Mouse (Mus musculus) layer of hippocampus, adult 18-20 months (tissue): ENCODE measurements around the gene Rab44. TPM values are rescaled to one million over a fixed set of nuclear protein-coding genes. Genes with fewer than 3 reads are reported as not detected.
A peak's percentile ranks its signal among the peaks of the same experiment; 100 is the strongest.

ENCODE experiments used
- DNase-seq, 2 experiments: peaks; one replicate each; pipeline ENCODE4 v3.0.0; 2022; ENCODE audit warnings: low spot score in 2 of 2
- total RNA-seq, 2 experiments: library from RNA; stranded (reverse); gene quantifications; 2 replicates each; pipeline ENCODE4 v1.2.3; 2021

Rab44 gene
- total RNA-seq, 2 experiments from 2014 or later, result not detected

- no peak for DNase-seq
These were observed 52.1 kb downstream of the Rab44 start for GRCm38 (mm10) chr17:29165967-29166578.

DNA sequence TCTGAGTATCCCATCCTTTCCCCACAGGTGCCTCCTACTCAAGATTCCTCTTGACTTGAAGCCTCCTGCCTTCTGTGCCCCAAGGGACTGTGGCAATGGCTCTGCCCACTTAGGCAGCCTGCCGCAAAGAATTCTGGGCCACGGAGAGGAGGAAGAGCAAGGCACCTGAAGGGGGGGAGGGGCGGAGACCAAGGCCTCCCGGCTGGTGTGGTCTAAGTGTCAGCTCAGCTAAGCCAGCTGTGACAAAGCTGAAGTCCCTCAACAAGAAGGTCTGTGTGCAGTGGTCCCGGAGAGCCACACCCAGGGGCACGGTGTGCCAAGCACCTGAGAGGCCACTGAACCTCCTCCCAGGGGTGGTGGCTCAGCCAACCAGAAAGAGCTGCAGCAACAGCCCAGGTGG lies 53.4 kb downstream of the Rab44 start:
- DNase-seq, result no peak

GRCm38 (mm10) chr17:29168438-29168837 lies 54.5 kb downstream of the Rab44 start:
- no peak for DNase-seq

DNA sequence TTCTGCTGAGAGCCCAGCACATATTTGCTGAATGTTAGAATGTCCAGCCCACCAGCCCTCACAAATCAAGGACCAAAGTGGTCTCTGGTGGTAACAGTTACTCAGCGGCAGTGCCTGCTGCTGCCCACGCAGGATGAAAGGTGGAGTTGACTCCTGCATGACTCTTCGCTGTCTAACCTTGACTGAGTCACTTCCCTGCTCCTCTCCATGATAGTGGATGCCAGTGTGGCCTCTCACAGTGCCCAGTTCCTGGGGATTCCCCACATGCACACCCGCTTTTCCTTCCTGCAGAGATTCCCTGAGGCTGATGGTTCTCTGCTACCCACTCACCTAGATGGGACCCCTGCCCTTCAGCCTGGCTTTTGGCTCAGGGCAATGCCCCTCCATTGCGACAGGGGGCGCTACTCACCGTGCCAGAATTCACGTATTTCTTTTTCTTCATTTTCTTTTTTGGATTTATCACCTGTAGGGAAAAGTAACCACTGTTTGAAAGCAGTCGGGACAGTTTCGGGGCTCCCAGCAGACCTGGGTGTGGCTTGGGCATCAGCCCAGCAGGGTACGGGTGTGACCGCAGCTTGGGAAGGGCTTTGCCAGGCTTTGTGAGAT lies 55.2 kb downstream of the Rab44 start:
- DNase-seq, result no peak

DNA sequence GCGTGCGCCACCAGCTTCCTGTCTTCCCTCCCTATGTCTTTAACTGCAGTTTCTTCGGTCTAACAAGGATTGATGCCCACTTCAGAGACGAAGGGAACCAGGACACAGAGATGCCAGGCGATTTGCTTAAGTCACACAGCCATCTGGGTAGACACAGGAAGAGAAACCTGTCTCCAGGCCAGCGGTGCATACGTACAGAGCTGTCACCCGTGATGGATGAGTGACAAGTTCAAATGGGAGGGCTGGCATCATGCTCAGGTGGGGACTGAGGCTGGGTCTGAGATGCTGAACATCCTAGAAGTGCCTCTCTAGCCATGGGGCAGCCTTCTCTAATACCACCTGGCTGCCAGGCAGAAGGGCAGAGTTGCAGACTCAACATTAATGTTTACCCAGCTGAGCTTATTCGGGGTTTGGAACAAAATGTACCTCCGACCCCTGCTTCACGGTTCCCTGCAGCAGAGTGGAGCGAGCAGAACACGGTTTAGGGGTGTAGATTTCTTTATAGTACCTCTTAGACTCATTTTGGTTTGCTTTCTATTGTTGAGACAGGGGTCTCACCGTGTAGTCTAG lies 56.6 kb downstream of the Rab44 start:
- no peak for DNase-seq

- peak; percentile 62 to 88 for DNase-seq
These were observed 57.2 kb downstream of the Rab44 start for GRCm38 (mm10) chr17:29171001-29171772.

- no peak for DNase-seq
These were observed 58.1 kb downstream of the Rab44 start for GRCm38 (mm10) chr17:29172062-29172461.

GRCm38 (mm10) chr17:29173165-29173564 lies 59.2 kb downstream of the Rab44 start:
- no peak for DNase-seq

DNA sequence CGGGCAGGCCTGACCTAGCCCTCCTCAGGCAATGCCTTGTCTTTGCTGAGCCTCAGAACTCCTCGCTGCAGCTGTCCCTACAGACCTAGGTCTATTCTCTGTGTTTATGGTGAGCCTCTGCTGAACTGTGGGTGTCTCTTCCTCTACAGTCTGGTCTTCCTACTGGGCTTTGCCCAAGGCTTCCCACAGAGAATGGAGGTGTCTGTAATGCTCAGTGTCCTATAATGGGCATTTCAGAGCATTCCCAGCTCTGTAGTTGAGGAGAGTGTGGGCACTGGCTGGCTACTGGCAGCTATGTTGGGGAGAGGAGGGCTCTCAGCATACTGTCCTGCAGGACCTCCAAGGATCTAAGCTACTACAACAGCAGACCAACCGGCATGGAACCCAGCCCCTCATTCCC lies 61.7 kb downstream of the Rab44 start:
- DNase-seq, result no peak

DNA sequence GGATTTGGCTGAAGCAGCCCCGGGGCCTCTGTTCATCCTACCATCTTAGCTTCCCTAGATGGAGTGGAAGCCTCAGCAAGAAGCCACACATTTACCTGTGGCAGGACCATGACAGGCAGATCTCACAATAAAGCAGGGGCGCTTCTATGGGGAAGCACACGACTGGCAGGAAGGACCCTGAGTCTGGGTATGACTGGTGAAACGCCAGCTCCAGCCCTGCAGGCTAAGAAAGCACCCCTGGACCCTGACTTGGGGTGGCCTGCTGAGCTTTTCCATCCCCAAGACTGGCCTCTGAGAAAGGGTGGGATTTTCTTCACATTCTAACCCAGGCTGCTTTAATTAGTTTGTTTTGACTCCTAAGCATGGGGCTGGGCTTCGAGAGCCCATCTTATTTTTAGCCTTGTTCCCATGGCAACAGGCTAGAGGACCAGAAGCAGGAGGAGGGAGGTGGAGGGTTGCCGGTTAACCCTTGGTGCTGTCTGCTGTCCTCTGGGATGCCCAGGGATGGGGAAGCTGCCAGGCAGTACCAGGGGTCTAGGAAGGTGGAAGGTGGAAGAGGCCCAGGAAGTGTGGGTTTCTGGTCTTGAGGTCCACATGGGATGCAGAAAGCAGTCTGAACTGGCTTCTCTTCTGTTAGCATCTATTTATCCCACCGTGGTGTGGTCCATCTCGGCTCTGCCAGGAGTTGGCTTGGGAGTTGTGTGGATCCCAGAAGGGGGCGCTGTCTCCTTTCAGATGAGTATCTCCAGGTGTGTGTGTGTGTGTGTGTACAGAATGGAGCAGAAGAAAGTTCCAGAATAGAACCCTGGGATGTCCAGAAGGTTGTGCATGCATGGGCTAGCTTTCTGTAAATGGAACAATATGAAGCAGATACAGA lies 62.7 kb downstream of the Rab44 start:
- DNase-seq, result peak; percentile 59 to 79

- no peak for DNase-seq
These were observed 64.6 kb downstream of the Rab44 start for GRCm38 (mm10) chr17:29178503-29179059.

DNA sequence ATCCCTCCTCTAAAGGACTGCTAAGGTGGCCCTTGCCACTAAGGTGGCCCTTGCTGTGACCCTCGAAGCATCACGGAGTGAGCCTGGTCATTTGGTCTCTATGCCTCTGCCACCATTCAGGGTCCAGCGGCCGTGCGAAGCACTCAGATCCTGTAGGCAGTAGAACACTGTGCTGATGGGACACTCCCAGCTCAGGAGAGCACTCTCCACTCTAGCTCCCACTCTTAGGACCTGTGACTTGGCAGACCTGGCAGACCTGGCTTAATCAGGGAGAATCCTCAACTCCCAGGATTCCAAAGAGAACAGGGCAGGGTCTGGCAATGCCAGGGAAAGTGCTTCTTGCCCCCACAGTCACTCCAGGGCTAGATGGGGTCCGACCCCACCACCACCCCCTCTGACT lies 66.0 kb downstream of the Rab44 start:
- DNase-seq, result no peak

DNA sequence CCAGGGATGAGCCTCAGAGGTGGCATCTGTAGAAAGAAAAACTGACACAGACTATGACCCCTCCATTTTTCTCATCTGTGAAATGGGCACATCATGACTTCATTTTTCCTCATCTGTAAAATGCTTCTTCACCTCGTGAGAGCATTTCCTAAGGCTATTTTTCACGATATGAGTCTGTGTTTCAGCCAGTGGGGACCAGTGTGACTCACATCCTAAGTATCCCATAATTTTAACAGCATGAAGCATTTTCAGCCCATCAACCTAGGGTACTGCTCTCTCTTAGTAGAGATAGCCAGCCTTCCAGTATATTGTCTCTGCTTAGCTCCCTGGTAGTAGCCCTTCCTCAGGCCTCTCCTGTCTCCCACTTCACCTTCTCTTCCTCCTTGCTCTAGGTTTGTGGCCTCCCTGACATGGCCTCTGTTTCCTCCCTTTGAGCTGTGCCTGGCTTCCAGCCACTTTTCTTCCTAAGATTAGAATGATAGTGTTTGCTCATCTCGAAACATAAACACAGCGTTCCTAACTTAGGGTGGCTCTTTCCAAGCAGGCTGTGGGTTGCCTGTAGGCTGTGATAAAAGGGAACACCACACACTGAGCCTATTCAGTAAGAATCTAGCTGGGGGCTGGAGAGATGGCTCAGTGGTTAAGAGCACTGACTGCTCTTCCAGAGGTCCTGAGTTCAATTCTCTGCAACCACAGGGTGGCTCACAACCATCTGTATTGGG lies 66.6 kb downstream of the Rab44 start:
- DNase-seq, result no peak

DNA sequence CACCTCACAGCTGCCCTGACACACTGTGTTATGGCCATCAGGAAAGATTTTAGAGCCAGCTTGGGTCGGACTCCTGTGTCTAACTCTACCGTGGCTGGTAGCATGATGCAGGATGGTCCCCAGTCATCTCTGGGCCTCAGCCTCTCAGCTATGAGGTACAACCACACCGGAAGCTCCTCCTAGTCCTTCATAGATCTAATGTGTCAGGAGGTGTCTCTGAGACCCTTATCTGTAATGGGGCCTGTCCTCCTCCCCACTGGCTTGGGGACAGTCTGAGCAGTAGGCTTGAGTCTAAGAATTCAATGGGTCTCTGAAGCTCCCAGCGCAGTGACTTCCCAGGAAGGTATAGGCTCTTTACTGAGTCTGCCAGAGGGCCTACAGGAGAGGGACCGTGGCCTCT lies 67.8 kb downstream of the Rab44 start:
- no peak for DNase-seq

GRCm38 (mm10) chr17:29183162-29183561 lies 69.2 kb downstream of the Rab44 start:
- DNase-seq, result no peak

DNA sequence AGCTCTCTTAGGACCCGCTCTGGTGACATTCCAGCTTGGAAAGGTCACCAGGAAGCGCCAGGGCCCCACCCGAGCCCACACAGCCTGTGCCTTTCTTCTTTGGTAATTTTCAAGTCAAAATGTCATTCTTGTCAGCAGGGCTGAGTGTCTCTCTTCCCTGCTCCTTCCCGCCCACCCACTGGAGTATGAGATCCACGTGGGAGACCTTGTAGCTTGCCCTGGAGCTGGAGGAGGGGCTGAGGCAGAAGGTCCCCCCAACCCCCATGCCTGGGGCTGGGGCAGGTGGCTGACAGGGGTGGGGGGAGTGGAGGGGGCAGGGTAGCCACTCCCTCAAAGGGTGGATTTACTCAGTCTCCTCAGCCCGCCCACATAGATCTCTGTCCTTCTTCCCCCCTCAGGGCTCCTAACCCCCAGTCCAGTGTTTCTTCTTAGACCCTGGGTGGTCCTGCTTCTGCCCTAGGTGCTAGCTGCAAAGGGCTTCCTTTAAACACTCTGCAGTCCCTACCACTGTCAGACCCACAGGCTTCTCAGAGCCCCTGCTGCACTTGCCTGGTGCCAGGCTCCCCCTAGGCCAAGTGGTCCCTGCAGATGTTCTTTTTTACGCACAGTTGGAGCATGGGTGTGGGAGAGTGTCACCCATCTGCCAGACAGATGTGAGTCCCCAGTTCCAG lies 71.6 kb downstream of the Rab44 start:
- DNase-seq, result no peak

- no peak for DNase-seq
These were observed 73.3 kb downstream of the Rab44 start for GRCm38 (mm10) chr17:29186989-29187859.

DNA sequence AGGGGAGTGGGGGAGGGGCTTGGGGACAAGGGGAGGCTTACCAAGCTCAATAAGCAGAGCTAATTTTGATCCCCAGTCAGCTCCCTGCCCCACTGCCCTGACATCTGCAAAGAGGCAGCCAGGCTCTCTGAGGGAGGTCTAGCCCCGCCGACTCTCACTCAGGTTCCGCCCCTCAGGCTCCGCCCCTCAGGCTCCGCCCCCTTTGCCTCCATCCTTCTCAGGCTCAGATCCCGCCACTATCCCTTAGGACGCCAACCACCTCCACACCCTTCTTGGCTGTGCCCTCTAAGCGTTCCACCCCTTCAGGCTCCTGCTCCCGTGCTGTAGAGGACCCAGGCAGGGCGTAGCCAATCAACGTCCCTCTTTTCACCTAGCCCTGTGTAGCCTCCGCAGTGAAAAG lies 75.0 kb downstream of the Rab44 start:
- no peak for DNase-seq

DNA sequence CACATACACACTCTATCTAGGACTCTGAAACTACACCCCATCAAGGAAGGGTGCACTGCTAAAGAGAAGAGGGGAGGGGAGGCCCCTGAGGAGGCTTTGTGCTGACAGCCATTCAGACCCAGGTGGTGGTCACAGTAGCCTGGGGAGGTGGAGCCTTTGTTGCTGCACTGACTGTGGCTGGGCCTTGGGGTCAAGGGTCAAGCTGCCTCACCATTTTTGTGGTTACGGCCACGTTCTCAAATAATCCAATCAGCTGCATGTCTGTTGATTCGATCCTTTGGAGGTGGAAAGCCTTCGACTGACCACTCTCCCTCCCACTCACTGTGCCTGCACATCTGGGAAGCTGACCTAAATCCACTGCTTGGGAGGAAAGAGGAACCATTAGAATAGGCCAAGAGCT lies 81.6 kb downstream of the Rab44 start:
- DNase-seq, result no peak
